Mouse (Mus musculus) lung, adult 2 months (tissue): Measurements from ENCODE around the gene Kcnj14.

Experiments used
- CTCF ChIP-seq: fragments of 200-500 bp; IDR thresholded peaks from 2 replicates; pipeline ENCODE4 v1.5.1; 2011; ENCODE audit warnings: mild to moderate bottlenecking, low read length, control low read depth; ENCODE audit not compliant: insufficient read depth
- POLR2A ChIP-seq: fragments of 200-500 bp; IDR thresholded peaks from 2 replicates; pipeline ENCODE4 v1.6.1; 2011; ENCODE audit warnings: low read depth, mild to moderate bottlenecking, control low read depth, low read length, borderline replicate concordance; ENCODE audit errors: extremely low read depth

DNA sequence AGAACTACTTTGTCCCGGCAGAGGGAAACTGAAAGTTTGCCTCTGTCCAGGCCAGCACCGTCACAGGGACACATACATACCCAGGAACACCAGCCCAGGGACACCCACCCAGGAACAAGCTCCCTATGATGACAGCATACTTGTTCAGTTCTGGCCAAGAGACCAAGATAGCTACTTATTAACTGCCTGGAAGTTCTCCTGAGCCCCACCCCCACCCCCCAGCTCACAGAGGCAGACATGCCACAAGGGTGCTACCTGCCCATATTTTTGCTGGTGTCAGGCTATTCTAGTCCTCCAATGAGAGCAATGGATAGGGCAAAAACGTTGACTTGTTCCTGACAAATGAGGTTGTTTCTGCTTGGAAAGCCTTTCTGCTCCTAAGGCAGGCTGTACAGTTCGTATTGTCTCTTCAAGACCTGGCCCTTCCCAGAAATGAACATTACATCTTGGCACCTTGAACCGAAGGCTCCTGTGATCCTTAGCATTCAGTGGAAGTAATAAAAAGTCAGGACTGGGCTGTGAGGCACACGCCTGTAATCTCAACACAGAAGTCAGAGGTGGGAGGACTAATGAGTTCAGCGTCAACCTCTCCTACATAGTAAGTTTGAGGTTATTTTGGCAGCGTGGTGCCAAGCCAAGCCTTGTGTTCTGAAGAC, 54.0 kb downstream of the Kcnj14 start:
- no peak for TF ChIP-seq POLR2A
- no peak for TF ChIP-seq CTCF
